In the genomic region with DNA sequence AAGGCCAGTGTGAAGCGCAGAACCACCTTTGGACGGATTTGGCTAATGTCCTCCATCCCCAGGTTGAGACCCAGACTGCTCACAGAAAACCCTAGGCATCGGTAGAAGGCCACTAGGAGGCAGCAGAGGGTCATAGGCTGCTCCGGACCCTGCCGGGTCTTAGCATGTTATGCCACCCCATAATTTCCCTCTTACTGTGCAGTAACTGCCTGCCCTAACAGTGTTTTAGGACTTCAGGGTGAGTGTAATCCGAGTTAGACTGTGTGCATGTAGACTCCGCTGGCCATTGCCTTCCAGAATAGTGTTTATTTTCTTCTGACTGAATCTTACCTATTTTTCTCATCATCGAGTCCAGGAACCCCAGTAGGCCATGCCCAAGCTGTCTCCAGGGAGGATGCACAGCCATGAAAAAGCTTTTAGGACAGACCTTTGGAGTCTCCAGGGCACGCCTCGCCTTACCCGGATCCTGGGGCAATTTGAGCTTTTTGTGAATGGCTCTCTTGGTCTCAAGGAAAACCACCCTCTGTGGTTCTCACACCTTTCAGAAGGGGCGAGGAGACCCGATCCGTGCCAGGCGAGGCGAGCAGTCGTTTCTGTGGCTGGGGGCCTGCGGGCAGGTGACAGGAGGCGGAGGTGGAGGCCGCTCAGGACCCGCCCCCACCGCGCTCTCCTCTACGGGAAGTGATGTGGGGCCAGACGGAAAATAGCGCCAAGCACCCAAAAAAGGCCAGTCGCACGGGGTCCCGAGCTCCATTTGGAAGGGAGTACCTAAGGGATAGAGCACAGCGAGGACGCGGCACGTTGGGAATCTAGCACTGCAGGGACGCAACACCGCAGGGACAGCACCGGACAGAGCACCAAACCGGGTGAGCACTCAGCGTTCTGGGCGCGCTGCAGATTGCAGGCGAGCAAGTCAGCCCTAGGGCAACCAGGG, we compare ENCODE assay signal across 8 mouse cellular contexts. TPM values are rescaled to one million over a fixed set of nuclear protein-coding genes. Genes with fewer than 3 reads are reported as not detected.
A peak's percentile ranks its signal among the peaks of the same experiment; 100 is the strongest.
DNase-seq lines count a peak whose midpoint lies in the region; ATAC-seq lines count a peak whose summit lies in the region.

A gene (plus strand): TSS at position 709 of the 934 bp plus-strand sequence.

- peak within 1 kb of the TSS; percentile 48 for H3K9ac ChIP-seq in intestine, embryonic 15.5 days

- H3K4me1 ChIP-seq in intestine, embryonic 15.5 days (replicated peaks), result peaks cover 19% of the 10 kb centered on the region

- H3K9me3 ChIP-seq in intestine, embryonic 15.5 days, result no peaks in the 10 kb centered on the region

- ATAC-seq in intestine, embryonic 15.5 days, result peak; percentile 66

- H3K27me3 ChIP-seq in intestine, embryonic 15.5 days (replicated peaks), result no peaks in the 10 kb centered on the region

- 0 out of 2 replicates have a peak within 1 kb of the TSS, but pooled peaks have one; percentile 4 for H3K27ac ChIP-seq in intestine, embryonic 15.5 days

- intact Hi-C loops in gastrocnemius, postnatal 36 days (cut with DNase I), result loop anchor here (1.0 kb wide), 1 partner anchor 47 kb away; no protein-coding TSS in a partner anchor
- intact Hi-C loops in left cerebral cortex, postnatal 25 days (cut with DNase I), result loop anchor here (1.0 to 5.0 kb wide), 2 partner anchors 47 to 77 kb away; no protein-coding TSS in a partner anchor

- peak within 1 kb of the TSS; percentile 49 for H3K4me3 ChIP-seq in intestine, embryonic 15.5 days (replicated peaks)

- under 1% methylated on average over 41 of the region's 41 CpGs for WGBS in intestine, embryonic 15.5 days

- DNase-seq in adrenal gland, adult 2 months, result peak; percentile 88
- peak; percentile 63 for DNase-seq in embryo, embryonic 11.5 days (ENCODE audit: low read depth, low spot score)
- peak; percentile 46 to 77 for DNase-seq in gastrocnemius, postnatal 36 days
- DNase-seq in left cerebral cortex, postnatal 25 days (ENCODE audit: low spot score in 2 of 2), result peak; percentile 80 to 83
- DNase-seq in mesoderm, embryonic 11.5 days (ENCODE audit: low read depth, low spot score), result peak; percentile 87
- peak; percentile 66 for DNase-seq in right cerebral cortex, postnatal 25 days
- DNase-seq in urinary bladder, postnatal 36 days (ENCODE audit: low spot score in 2 of 2), result peak; percentile 73 to 77

- peak within 1 kb of the TSS; percentile 90 for H3K4me2 ChIP-seq in intestine, embryonic 15.5 days (replicated peaks)

- no peaks in the 10 kb centered on the region for H3K36me3 ChIP-seq in intestine, embryonic 15.5 days

RNA-seq across cellular contexts. Expression of the gene that starts here (rescaled TPM):
- total RNA-seq in adrenal gland, adult 2 months (2021), result 10 to 100 TPM; 36.2 to 36.8 TPM
- polyA plus RNA-seq in adrenal gland, adult 2 months (2012; rRNA removed), result 3.3 and 5.5 TPM in 2 replicates
- 1 to 10 TPM; 1.4 to 1.8 TPM for total RNA-seq in gastrocnemius, postnatal 36 days (2021)
- 7.9 and 9.0 TPM in 2 replicates for polyA plus RNA-seq in intestine, embryonic 15.5 days (2015; fragmentation: Nextera tagmentation; extraction: Ambion mirVana)
- 1 to 10 TPM; 4.9 to 8.1 TPM for total RNA-seq in left cerebral cortex, postnatal 25 days (2021)

Comparison
In these comparisons a context has a peak if more than half of its experiments do, and no peak if none do; other contexts are left out.
1. Peak in every context shown above with its lines: DNase-seq, ATAC-seq, H3K4me3 ChIP-seq and H3K27ac ChIP-seq.
2. RNA of the gene that starts here (total RNA-seq): 36.2 to 36.8 TPM in adrenal gland, adult 2 months; 4.9 to 8.1 TPM in left cerebral cortex, postnatal 25 days and 1.4 to 1.8 TPM in gastrocnemius, postnatal 36 days; every median in the first group is over 4 times any median in the second.